Mouse (Mus musculus) embryonic facial prominence, embryonic 15.5 days (tissue): ENCODE measurements around the gene Cry1. TPM values are rescaled to one million over a fixed set of nuclear protein-coding genes. Genes with fewer than 3 reads are reported as not detected.

Experiments
- ATAC-seq: fragments of 200-750 bp; cut with Nextera tagmentation; 2 replicates; pipeline ENCODE4 v1.8.0; 2017; ENCODE audit warnings: low read depth, moderate TSS enrichment; ENCODE audit not compliant: insufficient number of reproducible peaks, low FRiP score, low TSS enrichment
- H3K27ac ChIP-seq: fragments of 300-500 bp; sonication (generic); replicated peaks from 2 replicates; pipeline ENCODE4 v1.5.1; 2015; ENCODE audit warnings: mild to moderate bottlenecking, inconsistent platforms
- H3K27me3 ChIP-seq: fragments of 300-500 bp; sonication (generic); 2 replicates; pipeline ENCODE4 v1.6.1; 2015; ENCODE audit warnings: inconsistent platforms
- H3K36me3 ChIP-seq: fragments of 300-500 bp; sonication (generic); 2 replicates; pipeline ENCODE4 v1.6.1; 2015; ENCODE audit warnings: mild to moderate bottlenecking, inconsistent platforms
- H3K4me1 ChIP-seq: fragments of 300-500 bp; sonication (generic); 2 replicates; pipeline ENCODE4 v1.6.1; 2015; ENCODE audit warnings: inconsistent platforms
- H3K4me2 ChIP-seq: fragments of 300-500 bp; sonication (generic); replicated peaks from 2 replicates; pipeline ENCODE4 v1.6.1; 2015; ENCODE audit warnings: mild to moderate bottlenecking, inconsistent platforms
- H3K4me3 ChIP-seq: fragments of 300-500 bp; sonication (generic); replicated peaks from 2 replicates; pipeline ENCODE4 v1.5.1; 2015; ENCODE audit warnings: mild to moderate bottlenecking, inconsistent platforms
- H3K9ac ChIP-seq: fragments of 300-500 bp; sonication (generic); 2 replicates; pipeline ENCODE4 v1.6.1; 2015; ENCODE audit warnings: inconsistent platforms
- H3K9me3 ChIP-seq: fragments of 300-500 bp; sonication (generic); replicated peaks from 2 replicates; pipeline ENCODE4 v1.6.1; 2016; ENCODE audit warnings: inconsistent platforms
- WGBS: fragments of 180-500 bp; shearing (Covaris S2); methylation state at CpG from one replicate; pipeline ENCODE4 v1.1.7; 2015; 5-methylcytosine and 5-hydroxymethylcytosine counted together
- polyA plus RNA-seq: library from polyadenylated mRNA; unstranded; fragments of >200 nt; fragmentation: Nextera tagmentation; extraction: Ambion mirVana; gene quantifications from 2 replicates; pipeline ENCODE4 v1.2.1, GENCODE M21; 2015

The Cry1 gene
- polyA plus RNA-seq, result 34.6 and 37.7 TPM in 2 replicates

DNA sequence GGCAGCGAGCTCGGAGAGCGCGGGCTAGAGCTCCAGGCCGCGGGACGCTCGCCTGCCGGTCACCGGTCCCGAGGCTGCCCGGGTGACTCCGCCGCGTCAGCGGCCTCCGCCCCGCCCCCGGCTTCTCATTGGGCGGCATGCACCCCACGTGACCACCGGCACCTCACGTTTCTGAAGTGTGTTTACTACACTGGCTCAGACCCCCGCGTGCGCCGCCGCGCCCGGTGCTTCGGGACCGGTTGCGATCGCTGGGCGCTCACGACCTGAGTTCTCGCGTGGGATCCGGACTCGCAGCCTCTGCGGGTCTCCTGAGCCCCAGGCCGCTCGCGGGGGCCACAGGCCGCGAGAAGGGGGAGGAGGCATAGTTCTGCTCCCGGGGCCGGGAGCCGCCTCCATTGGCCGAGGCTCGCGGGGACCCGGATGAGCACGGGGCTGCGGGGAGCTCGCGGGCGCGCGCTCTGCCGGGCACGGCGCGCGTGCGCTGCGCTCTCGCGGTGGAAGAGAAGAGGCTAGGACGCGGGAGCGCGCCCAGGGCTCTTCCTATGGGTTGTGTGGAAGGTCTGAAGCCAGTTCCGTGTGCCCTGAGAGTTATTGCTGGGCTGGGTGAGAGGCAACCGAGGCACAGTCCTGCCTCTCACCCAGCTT lies at the start of gene Cry1:
TSS of gene Cry1 (minus strand) at position 101 of the 645 bp plus-strand sequence.
- WGBS, result 0% methylated on average over 75 of the region's 75 CpGs

GRCm38 (mm10) chr10:85221771-85222050 lies 36.8 kb upstream of the Cry1 start:
- Histone ChIP-seq H3K9me3 (no peaks in the 10 kb centered on the region), H3K9ac (no peak overlapping the region), H3K4me3 (0 out of 2 replicates have a peak overlapping the region, but pooled peaks have one; percentile 12), H3K36me3 (no peaks in the 10 kb centered on the region), H3K4me1 (0 out of 2 replicates have a peak, but pooled peaks cover 6% of the 10 kb centered on the region), H3K4me2 (peak overlapping the region; percentile 43), H3K27me3 (0 out of 2 replicates have a peak, but pooled peaks cover 3% of the 10 kb centered on the region), H3K27ac (no peak overlapping the region)
- WGBS, result 81% methylated on average over 6 of the region's 6 CpGs
- ATAC-seq, result no peak

More for the DNA sequence above, at the start of gene Cry1:
- no peaks in the 10 kb centered on the region for H3K9me3 ChIP-seq
- H3K27ac ChIP-seq, result peak within 1 kb of the TSS; percentile 96
- H3K4me1 ChIP-seq, result peaks cover 13% of the 10 kb centered on the region
- peak within 1 kb of the TSS; percentile 94 for H3K4me2 ChIP-seq
- H3K4me3 ChIP-seq, result peak within 1 kb of the TSS; percentile 92
- peak within 1 kb of the TSS; percentile 84 for H3K9ac ChIP-seq
- ATAC-seq, result peak; percentile 96
- H3K36me3 ChIP-seq, result no peaks in the 10 kb centered on the region
- no peaks in the 10 kb centered on the region for H3K27me3 ChIP-seq

GRCm38 (mm10) chr10:85220918-85221770 lies 36.3 kb upstream of the Cry1 start:
- H3K27me3 ChIP-seq, result 0 out of 2 replicates have a peak, but pooled peaks cover 3% of the 10 kb centered on the region
- peak overlapping the region; percentile 43 for H3K4me2 ChIP-seq
- H3K4me3 ChIP-seq, result peak overlapping the region; percentile 12; the same call in 1 of the 2 replicates
- WGBS, result 23% methylated on average over 22 of the region's 22 CpGs
- no peak overlapping the region for H3K9ac ChIP-seq
- 0 out of 2 replicates have a peak, but pooled peaks cover 6% of the 10 kb centered on the region for H3K4me1 ChIP-seq
- no peaks in the 10 kb centered on the region for H3K9me3 ChIP-seq
- H3K27ac ChIP-seq, result no peak overlapping the region
- H3K36me3 ChIP-seq, result no peaks in the 10 kb centered on the region
- ATAC-seq, result peak; percentile 51; the same call in 1 of the 2 replicates

DNA sequence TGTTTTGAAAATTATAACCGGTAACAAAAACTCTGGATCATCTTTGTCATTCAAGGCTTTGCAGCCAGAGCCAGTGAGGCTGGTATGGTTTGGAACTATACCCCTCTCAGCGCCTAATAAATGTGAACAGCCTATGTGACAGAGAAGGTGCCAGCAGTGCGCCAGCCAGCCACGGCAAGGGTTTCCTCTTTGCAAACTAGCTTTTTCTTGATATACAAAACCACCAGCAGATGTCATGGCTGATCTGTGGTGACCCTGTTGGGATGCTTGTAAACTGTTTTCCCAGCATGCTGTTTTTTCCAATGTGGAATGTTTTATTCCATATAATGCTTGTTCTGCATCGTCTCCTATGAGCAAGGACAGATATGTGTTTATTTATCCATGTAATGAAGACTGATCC lies 30.0 kb upstream of the Cry1 start:
- 60% methylated on average over 5 of the region's 5 CpGs for WGBS
- H3K4me2 ChIP-seq, result no peak overlapping the region
- no peaks in the 10 kb centered on the region for H3K27me3 ChIP-seq
- no peak overlapping the region for H3K4me3 ChIP-seq
- H3K9ac ChIP-seq, result no peak overlapping the region
- no peak overlapping the region for H3K27ac ChIP-seq
- no peaks in the 10 kb centered on the region for H3K4me1 ChIP-seq
- H3K36me3 ChIP-seq, result no peaks in the 10 kb centered on the region
- no peaks in the 10 kb centered on the region for H3K9me3 ChIP-seq
- ATAC-seq, result no peak

- Histone ChIP-seq H3K4me3 (no peak overlapping the region), H3K36me3 (no peaks in the 10 kb centered on the region), H3K4me2 (no peak overlapping the region), H3K27me3 (no peaks in the 10 kb centered on the region), H3K4me1 (no peaks in the 10 kb centered on the region), H3K27ac (no peak overlapping the region), H3K9ac (no peak overlapping the region), H3K9me3 (no peaks in the 10 kb centered on the region)
- no peak for ATAC-seq
- WGBS, result 73% methylated on average over 5 of the region's 5 CpGs
Observed at GRCm38 (mm10) chr10:85211673-85212072, 26.8 kb upstream of the Cry1 start.

GRCm38 (mm10) chr10:85210125-85210524 lies 25.3 kb upstream of the Cry1 start:
- H3K4me1 ChIP-seq, result no peaks in the 10 kb centered on the region
- no peak for ATAC-seq
- 76% methylated on average over 3 of the region's 3 CpGs for WGBS
- no peaks in the 10 kb centered on the region for H3K9me3 ChIP-seq
- no peak overlapping the region for H3K27ac ChIP-seq
- H3K9ac ChIP-seq, result no peak overlapping the region
- no peak overlapping the region for H3K4me2 ChIP-seq
- no peak overlapping the region for H3K4me3 ChIP-seq
- no peaks in the 10 kb centered on the region for H3K27me3 ChIP-seq
- H3K36me3 ChIP-seq, result no peaks in the 10 kb centered on the region

- no peaks in the 10 kb centered on the region for H3K27me3 ChIP-seq
- no peaks in the 10 kb centered on the region for H3K9me3 ChIP-seq
- no peak overlapping the region for H3K4me2 ChIP-seq
- H3K36me3 ChIP-seq, result no peaks in the 10 kb centered on the region
- no peak overlapping the region for H3K27ac ChIP-seq
- no peaks in the 10 kb centered on the region for H3K4me1 ChIP-seq
- H3K9ac ChIP-seq, result no peak overlapping the region
- no peak overlapping the region for H3K4me3 ChIP-seq
- ATAC-seq, result no peak
Observed at GRCm38 (mm10) chr10:85209119-85209605, 24.3 kb upstream of the Cry1 start.

DNA sequence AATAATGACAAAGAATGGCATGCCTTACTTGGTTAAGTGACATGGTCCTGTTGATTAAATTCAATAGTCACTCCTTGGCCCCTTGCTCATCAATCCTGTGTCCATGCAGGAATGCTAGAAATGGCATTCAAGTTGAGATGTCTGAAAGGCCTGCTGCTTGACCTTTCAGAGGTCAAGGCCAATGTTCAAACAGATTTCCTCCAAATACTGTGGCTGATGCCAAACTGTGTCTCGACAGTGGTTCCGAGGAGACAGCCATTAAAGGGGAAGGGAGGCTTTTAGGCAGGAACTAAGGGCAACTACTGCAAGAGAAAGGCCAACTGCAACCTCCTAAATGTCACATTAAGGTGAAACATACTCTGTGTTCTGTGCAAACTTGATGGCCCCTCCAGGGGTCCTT lies 20.5 kb upstream of the Cry1 start:
- H3K4me3 ChIP-seq, result no peak overlapping the region
- H3K9ac ChIP-seq, result no peak overlapping the region
- no peak overlapping the region for H3K27ac ChIP-seq
- no peak for ATAC-seq
- 58% methylated on average over 2 of the region's 2 CpGs for WGBS
- H3K9me3 ChIP-seq, result no peaks in the 10 kb centered on the region
- H3K36me3 ChIP-seq, result no peaks in the 10 kb centered on the region
- H3K4me2 ChIP-seq, result no peak overlapping the region
- H3K27me3 ChIP-seq, result no peaks in the 10 kb centered on the region
- no peaks in the 10 kb centered on the region for H3K4me1 ChIP-seq

- Histone ChIP-seq H3K4me1 (no peaks in the 10 kb centered on the region), H3K9ac (no peak overlapping the region), H3K36me3 (no peaks in the 10 kb centered on the region), H3K4me3 (no peak overlapping the region), H3K27ac (no peak overlapping the region), H3K4me2 (no peak overlapping the region), H3K9me3 (no peaks in the 10 kb centered on the region), H3K27me3 (no peaks in the 10 kb centered on the region)
- ATAC-seq, result no peak
- 25% methylated on average over 7 of the region's 7 CpGs for WGBS
Observed at GRCm38 (mm10) chr10:85204255-85204855, 19.5 kb upstream of the Cry1 start.

DNA sequence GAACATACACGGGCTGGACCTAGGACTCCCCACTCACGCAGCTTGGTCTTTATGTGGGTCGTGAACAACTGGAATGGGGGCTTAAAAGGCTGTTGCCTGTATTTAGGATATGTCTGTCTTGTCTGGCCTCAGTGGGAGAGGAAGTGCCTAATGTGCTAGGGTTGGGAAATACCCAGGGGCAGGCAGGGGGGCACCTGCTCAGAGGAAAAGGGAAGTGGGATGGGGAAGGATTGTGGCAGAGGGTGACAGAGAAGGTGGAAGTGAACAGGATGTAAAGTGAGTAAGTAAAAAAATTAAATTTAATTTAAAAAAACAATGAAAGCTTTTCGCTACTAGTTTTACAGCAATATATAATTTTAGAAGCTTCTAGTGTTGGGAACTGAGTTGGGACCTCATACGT lies 9.7 kb upstream of the Cry1 start:
- 75% methylated on average over 5 of the region's 5 CpGs for WGBS
- no peaks in the 10 kb centered on the region for H3K36me3 ChIP-seq
- no peak for ATAC-seq
- no peaks in the 10 kb centered on the region for H3K4me1 ChIP-seq
- H3K27me3 ChIP-seq, result no peaks in the 10 kb centered on the region; the same call in 1 of the 2 replicates
- H3K4me2 ChIP-seq, result no peak overlapping the region
- no peak overlapping the region for H3K9ac ChIP-seq
- no peak overlapping the region for H3K27ac ChIP-seq
- no peak overlapping the region for H3K4me3 ChIP-seq
- no peaks in the 10 kb centered on the region for H3K9me3 ChIP-seq

DNA sequence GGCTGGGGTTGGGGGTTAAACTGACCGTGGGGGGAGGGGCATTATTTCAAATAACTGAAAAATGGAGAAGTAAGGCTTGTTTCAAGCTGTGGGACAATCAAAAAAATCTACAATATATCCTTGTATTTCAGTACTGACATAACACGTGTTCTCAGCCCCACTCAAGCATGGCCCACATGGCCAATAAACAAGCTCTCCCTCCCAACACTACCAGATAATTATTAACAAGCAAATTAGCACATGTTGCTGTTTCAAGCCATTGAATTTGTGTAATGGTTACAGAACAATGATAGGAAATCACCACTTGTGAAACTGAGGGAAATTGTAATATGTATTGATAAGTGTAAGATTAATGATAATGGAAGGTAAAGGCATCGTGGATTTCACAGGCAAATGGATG lies 8.5 kb upstream of the Cry1 start:
- no peaks in the 10 kb centered on the region for H3K9me3 ChIP-seq
- no peak overlapping the region for H3K9ac ChIP-seq
- no peak overlapping the region for H3K4me2 ChIP-seq
- H3K36me3 ChIP-seq, result no peaks in the 10 kb centered on the region
- H3K27ac ChIP-seq, result no peak overlapping the region
- WGBS, result 68% methylated on average over 3 of the region's 3 CpGs
- no peak for ATAC-seq
- H3K4me1 ChIP-seq, result no peaks in the 10 kb centered on the region
- H3K27me3 ChIP-seq, result no peaks in the 10 kb centered on the region; the same call in 1 of the 2 replicates
- H3K4me3 ChIP-seq, result no peak overlapping the region
